Mouse (Mus musculus) G1E-ER4 (cell line): ENCODE measurements around the gene Mypn. TPM values are rescaled to one million over a fixed set of nuclear protein-coding genes. Genes with fewer than 3 reads are reported as not detected.

Experiments used
- GATA1 ChIP-seq: IDR thresholded peaks from one replicate; pipeline ENCODE4 v1.8.0; 2012; ENCODE audit warnings: low read length, inconsistent platforms
- polyA plus RNA-seq: library from polyadenylated mRNA; stranded (reverse); fragments of >175 nt; gene quantifications from 2 replicates; pipeline ENCODE4 v1.2.3, GENCODE M21; 2012

Mypn gene
- not detected in 2 replicates for polyA plus RNA-seq

GRCm38 (mm10) chr10:63203728-63204127, at the start of gene Mypn:
Gene Mypn, minus strand, starts transcription at chr10:63203952.
- TF ChIP-seq GATA1 = no peak

- no peak for TF ChIP-seq GATA1
Observed at GRCm38 (mm10) chr10:63248421-63248820, 44.7 kb upstream of the Mypn start.

DNA sequence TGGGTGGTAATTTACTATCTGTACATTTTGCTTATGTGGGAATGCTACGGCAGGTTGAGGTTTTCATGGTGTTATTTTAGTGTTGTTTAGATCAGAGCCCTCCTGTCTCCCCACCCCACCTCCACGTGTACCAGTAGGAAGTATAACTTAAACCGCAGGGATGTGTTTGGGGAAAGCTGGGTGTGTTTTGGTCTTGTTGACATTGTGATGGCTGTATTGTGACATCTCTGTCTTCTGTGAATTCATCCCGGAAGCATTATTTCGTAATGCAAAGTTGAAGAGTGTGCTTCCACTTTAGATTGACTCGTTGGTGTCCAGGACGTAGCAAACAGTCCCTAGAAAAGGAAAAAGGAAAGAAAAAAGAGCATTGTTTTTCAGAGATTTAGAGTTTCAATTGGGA, 43.7 kb upstream of the Mypn start:
- TF ChIP-seq GATA1 = no peak

- TF ChIP-seq GATA1 = no peak
Observed at GRCm38 (mm10) chr10:63245846-63246245, 42.1 kb upstream of the Mypn start.

DNA sequence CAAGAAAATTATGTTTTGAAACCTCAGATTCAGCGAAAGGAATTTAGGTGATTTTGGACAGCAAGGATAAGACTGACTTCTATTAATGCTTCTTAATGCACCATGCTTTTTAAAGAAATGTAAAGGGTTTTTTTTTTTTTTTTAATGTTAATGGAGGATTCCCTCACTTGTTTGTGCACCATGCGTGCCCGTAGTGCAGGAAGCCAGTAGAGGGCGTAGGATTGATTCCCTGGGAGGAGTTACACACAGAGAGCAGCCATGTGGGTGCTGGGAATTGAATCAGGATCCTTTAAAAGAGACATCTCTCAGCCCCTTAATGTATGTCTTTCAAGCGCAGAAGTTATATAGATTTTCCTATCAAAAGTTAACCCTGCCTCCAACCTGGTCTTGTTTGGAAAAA, 41.0 kb upstream of the Mypn start:
- TF ChIP-seq GATA1 = no peak

DNA sequence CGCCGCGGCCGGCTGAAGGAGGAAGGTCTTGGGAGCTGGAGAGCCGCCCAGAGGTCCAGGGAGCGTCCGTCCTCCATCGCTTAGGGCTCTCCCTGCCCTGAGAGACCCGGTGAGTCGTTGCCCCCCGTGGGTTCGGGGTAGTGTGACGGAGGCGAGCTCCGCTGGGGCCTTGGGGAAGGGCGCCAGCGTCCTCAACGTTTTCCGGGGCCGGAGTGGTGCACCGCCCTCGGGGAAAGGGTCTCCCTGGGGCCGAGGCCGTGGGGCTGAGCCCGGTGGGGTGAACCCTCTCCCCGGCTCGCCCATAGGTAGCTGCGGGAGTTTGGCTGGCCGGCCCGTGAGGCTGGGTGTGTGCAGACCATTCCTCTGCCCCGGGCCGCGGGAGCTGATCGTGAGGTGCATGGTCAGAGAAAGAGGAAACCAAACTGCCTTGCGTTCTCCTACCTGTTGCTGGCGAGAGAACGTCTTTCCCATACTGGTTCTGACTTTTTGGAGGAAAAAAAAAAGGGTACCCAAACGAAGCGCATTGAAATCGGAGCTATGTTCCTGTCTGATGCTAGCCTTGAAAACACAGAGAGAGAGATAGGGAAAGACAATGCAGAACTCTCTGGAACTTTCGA, 40.4 kb upstream of the Mypn start:
- no peak for TF ChIP-seq GATA1

DNA sequence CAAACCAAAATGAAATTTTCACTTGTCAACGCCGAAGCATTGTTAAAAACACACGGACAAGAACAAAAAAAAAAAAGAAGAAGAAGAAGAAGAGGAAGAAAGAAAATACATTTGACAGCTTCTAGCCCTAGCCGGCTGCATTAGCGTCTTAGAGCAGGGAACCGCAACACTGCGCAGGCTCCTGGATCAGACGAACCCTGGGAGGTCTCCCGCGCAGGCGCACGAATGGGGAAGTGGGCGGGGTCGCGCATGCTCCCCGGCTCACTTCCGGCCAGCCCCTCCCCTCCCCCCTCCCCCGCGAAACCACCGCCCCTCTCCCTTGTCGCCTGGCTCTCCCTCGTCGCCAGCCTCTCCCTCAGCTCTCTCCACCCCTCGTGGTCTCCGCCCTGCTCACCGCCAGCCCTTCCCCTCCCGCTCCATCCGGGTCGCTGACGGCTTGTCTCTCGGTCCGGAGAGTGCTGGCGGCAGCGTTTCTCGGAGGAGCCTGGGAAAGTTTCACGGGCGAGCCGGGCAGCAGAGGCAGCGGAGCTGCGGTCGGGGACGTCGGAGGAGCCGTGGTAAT, 39.8 kb upstream of the Mypn start, which contains the start of gene Herc4:
Herc4 (plus strand) TSS at position 318 of the 562 bp plus-strand sequence.
- no peak for TF ChIP-seq GATA1

GRCm38 (mm10) chr10:63242798-63243435, 39.2 kb upstream of the Mypn start:
- no peak for TF ChIP-seq GATA1

DNA sequence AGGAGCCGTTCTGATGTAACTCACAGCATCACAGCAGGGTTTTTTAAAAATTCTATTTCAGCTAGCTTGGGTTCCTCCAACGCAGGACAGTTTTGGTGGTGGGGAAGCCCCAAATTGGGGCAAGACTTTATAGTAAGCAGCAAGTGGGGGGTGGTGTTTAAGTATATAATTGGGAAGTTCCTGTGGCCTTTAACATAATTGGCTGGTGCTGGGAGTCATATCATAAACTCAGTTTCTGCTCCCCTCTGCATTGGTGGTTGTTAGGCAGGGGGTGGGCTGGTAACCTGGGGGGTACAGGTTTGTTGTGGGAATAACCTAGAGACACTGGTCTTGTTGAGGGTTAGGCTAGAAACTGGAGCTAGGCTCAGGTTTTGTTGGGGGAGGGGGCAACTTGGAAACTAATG, 37.1 kb upstream of the Mypn start:
- TF ChIP-seq GATA1 = no peak

GRCm38 (mm10) chr10:63239848-63240247, 36.1 kb upstream of the Mypn start:
- no peak for TF ChIP-seq GATA1

DNA sequence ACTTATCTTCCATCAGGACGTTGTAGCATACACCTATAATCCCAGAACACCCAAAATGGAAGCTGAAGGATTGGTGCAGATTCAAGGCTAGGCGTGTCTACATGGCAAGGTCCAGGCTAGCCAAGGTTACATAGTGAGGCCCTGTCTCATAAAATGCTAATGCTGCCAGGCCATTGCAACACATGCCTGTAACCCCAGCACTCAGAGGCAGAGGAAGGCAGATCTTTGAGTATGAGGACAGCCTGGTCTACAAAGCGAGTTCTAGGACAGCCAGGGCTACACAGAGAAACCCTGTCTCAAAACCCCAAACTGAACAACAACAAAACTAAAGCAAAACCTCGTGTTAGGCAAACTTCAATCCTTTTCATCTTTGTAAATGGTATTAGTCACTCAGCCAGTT, 34.3 kb upstream of the Mypn start:
- no peak for TF ChIP-seq GATA1

DNA sequence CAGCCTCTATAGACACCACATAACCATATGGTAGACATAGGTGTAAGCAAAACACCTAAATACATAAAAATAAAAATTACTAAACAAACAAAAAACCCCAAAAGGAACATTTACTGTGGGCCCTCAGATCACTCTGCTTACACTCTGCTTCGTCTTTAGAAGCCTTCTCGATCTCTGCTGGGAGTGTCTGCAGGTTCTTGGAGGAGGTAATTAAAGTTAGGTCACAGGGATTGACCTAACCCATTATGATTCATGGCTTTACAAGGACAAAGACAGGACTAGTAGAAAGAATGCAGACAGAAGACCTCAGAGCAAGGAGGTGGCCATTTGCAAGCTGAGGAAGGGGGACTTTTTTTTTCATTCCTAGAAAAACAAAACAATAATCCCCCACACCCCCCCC, 33.5 kb upstream of the Mypn start:
- no peak for TF ChIP-seq GATA1

GRCm38 (mm10) chr10:63236663-63237062, 32.9 kb upstream of the Mypn start:
- no peak for TF ChIP-seq GATA1

- TF ChIP-seq GATA1 = no peak
Observed at GRCm38 (mm10) chr10:63235889-63236288, 32.1 kb upstream of the Mypn start.

GRCm38 (mm10) chr10:63234133-63234532, 30.4 kb upstream of the Mypn start:
- TF ChIP-seq GATA1 = no peak

DNA sequence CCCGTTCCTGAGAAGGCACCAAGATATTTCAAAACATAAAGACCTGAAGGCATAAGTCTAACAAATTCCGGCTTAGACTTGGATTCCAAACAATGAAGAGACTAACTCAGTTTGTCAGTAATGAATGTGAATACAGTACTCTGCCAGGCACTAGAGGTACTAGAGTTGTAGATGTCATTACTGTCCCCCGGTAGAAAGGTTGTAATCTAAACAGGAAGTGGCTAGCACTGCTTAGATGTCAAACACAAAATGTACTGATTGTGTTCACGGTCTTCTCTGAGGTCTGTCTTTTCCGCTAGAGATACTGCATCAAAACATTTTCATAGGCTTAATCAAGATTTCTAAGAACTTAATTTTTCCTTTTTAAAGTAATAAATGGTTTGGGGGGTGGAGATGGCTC, 27.9 kb upstream of the Mypn start:
- no peak for TF ChIP-seq GATA1

DNA sequence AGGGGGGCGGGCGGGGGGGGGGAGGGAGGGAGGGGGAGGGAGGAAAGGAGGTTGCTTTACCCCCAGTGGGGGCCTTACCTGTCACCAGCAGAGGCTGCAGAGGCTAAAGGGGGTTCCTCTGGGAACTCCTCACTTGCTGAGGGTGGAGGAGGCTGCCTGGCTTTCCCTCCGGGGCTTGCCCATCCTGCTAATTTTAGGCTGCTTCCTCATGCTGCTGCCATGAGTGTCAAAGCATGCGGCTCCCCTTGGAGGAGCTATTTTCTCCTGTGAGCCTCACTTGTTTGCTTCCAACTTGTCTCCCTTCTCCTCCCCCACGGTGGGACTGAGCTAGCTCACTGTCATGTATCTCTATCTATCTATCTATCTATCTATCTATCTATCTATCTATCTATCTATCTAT, 27.1 kb upstream of the Mypn start:
- no peak for TF ChIP-seq GATA1
